8 mouse cellular contexts compared by ENCODE assay signal in genomic region chr7:49321124-49321531, GRCm38 (mm10).
A peak's percentile ranks its signal among the peaks of the same experiment; 100 is the strongest.
DNase-seq lines count a peak whose midpoint lies in the region; ATAC-seq and TF ChIP-seq lines count a peak whose summit lies in the region.

No protein-coding gene starts in this region.

- no peak overlapping the region for H3K4me2 ChIP-seq in forebrain, postnatal 0 days (ENCODE audit: low read depth)
- H3K4me2 ChIP-seq in limb, embryonic 14.5 days (replicated peaks; ENCODE audit: low read depth, low read length, severe bottlenecking): no peak overlapping the region

- H3K9ac ChIP-seq in forebrain, postnatal 0 days: no peak overlapping the region
- no peak overlapping the region for H3K9ac ChIP-seq in limb, embryonic 14.5 days (ENCODE audit: low read depth, low read length, severe bottlenecking)

- H3K4me1 ChIP-seq in forebrain, postnatal 0 days (ENCODE audit: insufficient read depth): no peaks in the 10 kb centered on the region
- H3K4me1 ChIP-seq in forebrain, embryonic 10.5 days: peaks cover 12% of the 10 kb centered on the region
- peaks cover 37% of the 10 kb centered on the region for H3K4me1 ChIP-seq in limb, embryonic 14.5 days (ENCODE audit: control insufficient read depth, insufficient read depth, low read length)

- no peak for TF ChIP-seq POLR2A in limb, embryonic 14.5 days (IDR thresholded peaks at IDR 0.05; ENCODE audit: borderline replicate concordance, extremely low read depth, insufficient read depth, insufficient read length)

- ATAC-seq in forebrain, postnatal 0 days: peak; percentile 30; the same call in 1 of the 2 replicates
- peak; percentile 55 for ATAC-seq in limb, embryonic 14.5 days (ENCODE audit: low FRiP score, low read depth)

- H3K4me3 ChIP-seq in forebrain, postnatal 0 days (ENCODE audit: low read depth, low read length): no peak overlapping the region
- H3K4me3 ChIP-seq in forebrain, embryonic 10.5 days: no peak overlapping the region
- H3K4me3 ChIP-seq in limb, embryonic 14.5 days (replicated peaks; ENCODE audit: low read length): no peak overlapping the region

- H3K27ac ChIP-seq in forebrain, postnatal 0 days (ENCODE audit: low read depth, low read length): no peak overlapping the region
- no peak overlapping the region for H3K27ac ChIP-seq in forebrain, embryonic 10.5 days
- H3K27ac ChIP-seq in limb, embryonic 14.5 days (replicated peaks; ENCODE audit: low read depth, low read length): peak overlapping the region; percentile 50; the same call in 1 of the 2 replicates

- 61% methylated on average over 8 of the region's 8 CpGs for WGBS in forebrain, postnatal 0 days
- 79% methylated on average over 8 of the region's 8 CpGs for WGBS in forebrain, embryonic 10.5 days
- 52% methylated on average over 8 of the region's 8 CpGs for WGBS in limb, embryonic 14.5 days

- intact Hi-C loops in gastrocnemius, postnatal 36 days (cut with DNase I): no loop called here

- no peaks in the 10 kb centered on the region for H3K36me3 ChIP-seq in forebrain, postnatal 0 days (ENCODE audit: insufficient read depth)
- H3K36me3 ChIP-seq in forebrain, embryonic 10.5 days (replicated peaks): no peaks in the 10 kb centered on the region
- no peaks in the 10 kb centered on the region for H3K36me3 ChIP-seq in limb, embryonic 14.5 days (ENCODE audit: control insufficient read depth, insufficient read depth, low read length)

- peak; percentile 36 for DNase-seq in forebrain, postnatal 0 days
- no peak for DNase-seq in forebrain, embryonic 10.5 days (ENCODE audit: extremely low spot score, low spot score)
- peak; percentile 44 for DNase-seq in ovary, adult 18-20 months (ENCODE audit: low spot score)
- DNase-seq in ovary, postnatal 10 days (ENCODE audit: low spot score): no peak
- peak; percentile 60 for DNase-seq in limb, embryonic 14.5 days (ENCODE audit: low spot score)
- DNase-seq in spleen, postnatal 4 days (ENCODE audit: low spot score in 2 of 2): peak; percentile 59 to 68
- no peak for DNase-seq in layer of hippocampus, adult 18-20 months (ENCODE audit: low spot score in 2 of 2)
- DNase-seq in gastrocnemius, postnatal 36 days: no peak

- H3K27me3 ChIP-seq in forebrain, postnatal 0 days (ENCODE audit: insufficient read depth, low read length): no peaks in the 10 kb centered on the region
- H3K27me3 ChIP-seq in forebrain, embryonic 10.5 days (ENCODE audit: poor library complexity, severe bottlenecking): no peaks in the 10 kb centered on the region
- no peaks in the 10 kb centered on the region for H3K27me3 ChIP-seq in limb, embryonic 14.5 days (ENCODE audit: control insufficient read depth, insufficient read depth, low read length)

- H3K9me3 ChIP-seq in forebrain, postnatal 0 days (ENCODE audit: low read length): no peaks in the 10 kb centered on the region
- no peaks in the 10 kb centered on the region for H3K9me3 ChIP-seq in forebrain, embryonic 10.5 days
- no peaks in the 10 kb centered on the region for H3K9me3 ChIP-seq in limb, embryonic 14.5 days (ENCODE audit: control insufficient read depth, low read length)

- no peak for TF ChIP-seq CTCF in forebrain, postnatal 0 days (IDR thresholded peaks at IDR 0.05; ENCODE audit: low read depth)

Comparison
In these comparisons a context has a peak if more than half of its experiments do, and no peak if none do; other contexts are left out.
1. DNase-seq: peak in forebrain, postnatal 0 days (single experiment), ovary, adult 18-20 months (single experiment), limb, embryonic 14.5 days (single experiment) and spleen, postnatal 4 days (2 of 2); none in forebrain, embryonic 10.5 days (single experiment), ovary, postnatal 10 days (single experiment), layer of hippocampus, adult 18-20 months (0 of 2) and gastrocnemius, postnatal 36 days (0 of 2).